Mouse (Mus musculus) kidney, embryonic 15.5 days (tissue): ENCODE measurements around the gene Tmed2. TPM values are rescaled to one million over a fixed set of nuclear protein-coding genes. Genes with fewer than 3 reads are reported as not detected.
A peak's percentile ranks its signal among the peaks of the same experiment; 100 is the strongest.
"Not testable (repeated sequence)": the region's sequence is repeated elsewhere in the genome, so short reads cannot be mapped to it uniquely, and the experiment has no call there.

ENCODE experiments used
- ATAC-seq: fragments of 200-750 bp; cut with Nextera tagmentation; replicated peaks from 2 replicates; pipeline ENCODE4 v1.8.0; 2017; ENCODE audit warnings: moderate TSS enrichment; ENCODE audit not compliant: low FRiP score
- H3K27ac ChIP-seq: fragments of 300-500 bp; sonication (generic); 2 replicates; pipeline ENCODE4 v1.5.1; 2015; ENCODE audit warnings: mild to moderate bottlenecking, inconsistent platforms
- H3K27me3 ChIP-seq: fragments of 300-500 bp; sonication (generic); 2 replicates; pipeline ENCODE4 v1.6.1; 2015; ENCODE audit warnings: inconsistent platforms
- H3K36me3 ChIP-seq: fragments of 300-500 bp; sonication (generic); 2 replicates; pipeline ENCODE4 v1.6.1; 2015; ENCODE audit warnings: inconsistent platforms
- H3K4me1 ChIP-seq: fragments of 300-500 bp; sonication (generic); 2 replicates; pipeline ENCODE4 v1.6.1; 2015; ENCODE audit warnings: inconsistent platforms
- H3K4me2 ChIP-seq: fragments of 300-500 bp; sonication (generic); 2 replicates; pipeline ENCODE4 v1.6.1; 2015; ENCODE audit warnings: moderate library complexity, mild to moderate bottlenecking, inconsistent platforms
- H3K4me3 ChIP-seq: fragments of 300-500 bp; sonication (generic); replicated peaks from 2 replicates; pipeline ENCODE4 v1.5.1; 2015; ENCODE audit warnings: mild to moderate bottlenecking, inconsistent platforms
- H3K9ac ChIP-seq: fragments of 300-500 bp; sonication (generic); 2 replicates; pipeline ENCODE4 v1.6.1; 2015; ENCODE audit warnings: mild to moderate bottlenecking, inconsistent platforms
- H3K9me3 ChIP-seq: fragments of 300-500 bp; sonication (generic); replicated peaks from 2 replicates; pipeline ENCODE4 v1.6.1; 2016; ENCODE audit warnings: inconsistent platforms
- WGBS: fragments of 180-500 bp; shearing (Covaris S2); methylation state at CpG from one replicate; pipeline ENCODE4 v1.1.7; 2015; ENCODE audit warnings: mixed read lengths; 5-methylcytosine and 5-hydroxymethylcytosine counted together
- polyA plus RNA-seq: library from polyadenylated mRNA; unstranded; fragments of >200 nt; fragmentation: Nextera tagmentation; extraction: Ambion mirVana; gene quantifications from 2 replicates; pipeline ENCODE4 v1.2.1, GENCODE M21; 2015

Tmed2 gene
- polyA plus RNA-seq, result 519 and 585 TPM in 2 replicates

GRCm38 (mm10) chr5:124540383-124540786 is at the start of gene Tmed2:
Gene Tmed2 (plus strand): TSS chr5:124540695.
- Histone ChIP-seq H3K4me2 (peak within 1 kb of the TSS; percentile 67), H3K27me3 (no peaks in the 10 kb centered on the region), H3K36me3 (peaks cover 26% of the 10 kb centered on the region), H3K4me3 (peak within 1 kb of the TSS; percentile 98), H3K27ac (peak within 1 kb of the TSS; percentile 89), H3K9ac (peak within 1 kb of the TSS; percentile 84), H3K9me3 (no peaks in the 10 kb centered on the region), H3K4me1 (peaks cover 21% of the 10 kb centered on the region)
- under 1% methylated on average over 35 of the region's 35 CpGs for WGBS
- ATAC-seq, result peak; percentile 95

GRCm38 (mm10) chr5:124491732-124492131 is 48.8 kb upstream of the Tmed2 start:
- Histone ChIP-seq H3K4me2 (no peak overlapping the region), H3K4me1 (no peaks in the 10 kb centered on the region), H3K4me3 (no peak overlapping the region), H3K9ac (no peak overlapping the region), H3K9me3 (no peaks in the 10 kb centered on the region), H3K27ac (0 out of 2 replicates have a peak overlapping the region, but pooled peaks have one; percentile 2), H3K36me3 (peaks cover 78% of the 10 kb centered on the region), H3K27me3 (no peaks in the 10 kb centered on the region)
- WGBS, result 92% methylated on average over 4 of the region's 4 CpGs
- ATAC-seq, result no peak

GRCm38 (mm10) chr5:124492618-124493017 is 47.9 kb upstream of the Tmed2 start:
- H3K4me2 ChIP-seq, result no peak overlapping the region
- no peak overlapping the region for H3K4me3 ChIP-seq
- WGBS, result 87% methylated on average over 4 of the region's 4 CpGs
- H3K36me3 ChIP-seq, result peaks cover 79% of the 10 kb centered on the region
- no peak for ATAC-seq
- no peaks in the 10 kb centered on the region for H3K9me3 ChIP-seq
- H3K27me3 ChIP-seq, result no peaks in the 10 kb centered on the region
- H3K9ac ChIP-seq, result no peak overlapping the region
- H3K27ac ChIP-seq, result no peak overlapping the region
- H3K4me1 ChIP-seq, result no peaks in the 10 kb centered on the region

GRCm38 (mm10) chr5:124493455-124493854 is 47.0 kb upstream of the Tmed2 start:
- no peak overlapping the region for H3K9ac ChIP-seq
- no peak overlapping the region for H3K4me2 ChIP-seq
- no peaks in the 10 kb centered on the region for H3K9me3 ChIP-seq
- H3K27ac ChIP-seq, result no peak overlapping the region
- H3K27me3 ChIP-seq, result no peaks in the 10 kb centered on the region
- peaks cover 88% of the 10 kb centered on the region for H3K36me3 ChIP-seq
- no peaks in the 10 kb centered on the region for H3K4me1 ChIP-seq
- ATAC-seq, result no peak
- 89% methylated on average over 11 of the region's 11 CpGs for WGBS
- no peak overlapping the region for H3K4me3 ChIP-seq

GRCm38 (mm10) chr5:124495547-124495946 is 44.9 kb upstream of the Tmed2 start:
- Histone ChIP-seq H3K9ac (no peak overlapping the region), H3K4me2 (no peak overlapping the region), H3K36me3 (peaks cover 92% of the 10 kb centered on the region), H3K27ac (no peak overlapping the region), H3K27me3 (no peaks in the 10 kb centered on the region), H3K4me3 (no peak overlapping the region), H3K4me1 (peaks cover 5% of the 10 kb centered on the region; the same call in 1 of the 2 replicates), H3K9me3 (no peaks in the 10 kb centered on the region)
- WGBS, result 53% methylated on average over 7 of the region's 7 CpGs
- no peak for ATAC-seq

DNA sequence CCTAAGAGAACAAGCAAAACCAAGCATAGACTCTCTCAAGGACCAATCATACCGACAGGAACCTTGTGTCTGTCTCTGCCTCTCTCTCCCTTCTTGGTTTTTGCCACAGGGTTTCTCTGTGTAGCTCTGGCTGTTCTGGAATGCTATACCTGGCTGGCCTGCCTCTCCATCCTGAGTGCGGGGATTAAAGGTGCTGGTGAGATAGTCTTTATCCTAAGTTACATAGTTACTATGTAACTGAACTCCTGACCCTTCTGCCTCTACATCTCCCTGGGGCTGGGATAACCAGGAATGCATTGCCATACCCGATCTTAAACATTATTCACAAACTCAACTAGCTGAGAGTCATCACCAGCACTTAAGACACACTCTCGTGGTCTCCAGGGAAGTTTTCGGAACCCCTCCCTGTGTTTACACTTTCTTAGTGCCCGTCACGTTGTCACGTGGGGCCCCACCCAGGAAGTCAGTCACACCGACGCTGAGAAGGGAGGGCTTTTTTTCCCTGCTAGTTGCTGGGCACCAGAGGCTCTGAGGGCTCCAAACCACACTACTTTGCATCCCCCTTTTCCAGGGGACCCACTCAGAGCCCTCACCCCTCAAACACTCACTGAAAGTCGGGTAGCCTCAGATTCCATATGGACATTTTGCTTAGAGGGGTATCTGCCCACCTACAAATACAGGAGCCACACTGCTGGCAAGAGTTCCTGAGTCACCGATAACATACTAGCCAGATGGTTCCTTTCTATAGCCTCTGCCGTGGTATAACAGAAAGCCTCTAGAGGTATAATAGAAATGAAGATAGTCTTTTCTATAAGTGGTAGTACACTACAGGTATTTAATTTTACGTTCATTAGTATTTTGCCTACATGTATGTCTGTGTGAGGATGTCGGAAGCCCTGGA is 43.6 kb upstream of the Tmed2 start:
- Histone ChIP-seq H3K9me3 (no peaks in the 10 kb centered on the region), H3K4me3 (no peak overlapping the region), H3K36me3 (peaks cover 92% of the 10 kb centered on the region), H3K27me3 (no peaks in the 10 kb centered on the region), H3K4me1 (peaks cover 5% of the 10 kb centered on the region; the same call in 1 of the 2 replicates), H3K27ac (no peak overlapping the region), H3K9ac (no peak overlapping the region), H3K4me2 (no peak overlapping the region)
- no peak for ATAC-seq
- WGBS, result 73% methylated on average over 15 of the region's 15 CpGs

DNA sequence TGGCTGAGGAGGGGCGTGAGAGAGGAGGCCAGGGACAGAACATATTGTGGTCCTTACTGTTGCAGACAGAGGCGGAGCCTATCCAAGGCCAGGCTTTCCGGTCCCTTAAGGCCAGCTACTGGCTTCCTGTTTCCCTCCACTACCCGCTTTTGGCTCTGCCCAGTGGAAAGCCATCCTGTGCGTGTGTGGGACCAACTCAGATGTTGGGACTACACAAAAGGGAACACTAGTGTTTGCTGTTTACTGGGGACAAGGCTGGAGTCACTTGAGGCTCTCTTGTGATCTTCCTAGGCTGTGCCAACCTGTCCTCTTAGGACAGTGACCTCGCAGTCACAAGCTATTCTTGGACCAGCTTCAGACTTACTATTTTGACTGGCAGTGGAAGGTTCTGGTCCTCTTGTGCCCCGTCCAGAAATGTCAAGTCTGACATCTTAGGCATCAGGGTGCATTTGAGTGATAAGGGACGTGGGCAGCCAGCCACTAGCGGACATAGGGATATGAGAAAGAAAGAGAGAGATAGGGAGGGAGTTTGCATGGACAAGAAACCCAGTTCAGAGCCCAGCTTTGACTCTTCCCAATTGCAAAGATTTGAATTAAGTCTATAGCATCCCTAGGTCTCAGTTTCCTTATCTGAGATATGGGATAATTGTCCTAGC is 42.1 kb upstream of the Tmed2 start:
- ATAC-seq, result no peak
- no peaks in the 10 kb centered on the region for H3K9me3 ChIP-seq
- peak overlapping the region; percentile 67 for H3K27ac ChIP-seq
- peaks cover 92% of the 10 kb centered on the region for H3K36me3 ChIP-seq
- WGBS, result 73% methylated on average over 9 of the region's 9 CpGs
- H3K4me2 ChIP-seq, result no peak overlapping the region
- no peaks in the 10 kb centered on the region for H3K27me3 ChIP-seq
- peaks cover 5% of the 10 kb centered on the region; the same call in 1 of the 2 replicates for H3K4me1 ChIP-seq
- no peak overlapping the region for H3K9ac ChIP-seq
- H3K4me3 ChIP-seq, result no peak overlapping the region

GRCm38 (mm10) chr5:124499001-124499400 is 41.5 kb upstream of the Tmed2 start:
- WGBS, result 64% methylated on average over 5 of the region's 5 CpGs
- no peak overlapping the region for H3K9ac ChIP-seq
- H3K4me1 ChIP-seq, result peaks cover 7% of the 10 kb centered on the region; the same call in 1 of the 2 replicates
- ATAC-seq, result no peak
- no peak overlapping the region for H3K4me3 ChIP-seq
- no peak overlapping the region for H3K4me2 ChIP-seq
- no peaks in the 10 kb centered on the region for H3K9me3 ChIP-seq
- H3K36me3 ChIP-seq, result peaks cover 89% of the 10 kb centered on the region
- H3K27ac ChIP-seq, result no peak overlapping the region
- no peaks in the 10 kb centered on the region for H3K27me3 ChIP-seq

DNA sequence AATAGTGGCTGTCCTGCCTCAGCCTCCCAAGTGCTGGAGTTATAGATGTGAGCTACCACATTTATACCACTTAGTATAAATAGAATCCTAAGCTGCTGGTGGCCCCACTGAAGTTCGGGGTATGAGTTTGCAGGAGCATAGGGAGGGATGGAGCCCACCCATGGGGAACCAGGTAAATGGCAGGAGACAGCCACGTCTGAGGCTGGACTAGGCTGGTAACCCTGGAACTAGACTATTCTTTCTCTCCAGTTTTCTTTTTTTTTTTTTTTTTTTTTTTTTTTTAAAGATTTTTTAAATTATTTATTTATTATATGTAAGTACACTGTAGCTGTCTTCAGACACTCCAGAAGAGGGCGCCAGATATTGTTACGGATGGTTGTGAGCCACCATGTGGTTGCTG is 40.5 kb upstream of the Tmed2 start:
- not testable (repeated sequence) for H3K9me3 ChIP-seq, H3K4me2 ChIP-seq, H3K4me3 ChIP-seq, H3K9ac ChIP-seq, H3K4me1 ChIP-seq, H3K27ac ChIP-seq, ATAC-seq, H3K27me3 ChIP-seq
- 84% methylated on average over 4 of the region's 4 CpGs for WGBS
- H3K36me3 ChIP-seq, result peaks cover 84% of the 10 kb centered on the region

DNA sequence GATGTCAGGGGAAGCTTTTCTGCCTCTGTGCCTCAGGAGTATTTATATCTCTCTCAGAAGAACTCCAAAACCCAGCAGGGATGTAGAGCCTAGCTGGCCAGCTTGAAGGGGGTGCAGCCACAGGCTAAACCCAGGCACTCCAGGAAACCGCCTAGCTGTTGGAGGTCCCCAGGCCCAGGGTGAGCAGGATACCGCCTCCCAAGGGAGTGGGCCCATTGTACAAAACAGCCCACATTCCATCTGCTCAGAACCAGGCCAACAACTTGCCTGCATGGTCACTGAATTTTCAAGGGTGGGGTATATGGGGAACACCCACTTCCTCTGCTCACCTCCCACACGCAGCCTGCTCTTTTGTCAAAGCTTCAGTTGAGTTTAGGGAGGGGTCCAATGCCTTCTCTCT is 39.9 kb upstream of the Tmed2 start:
- no peaks in the 10 kb centered on the region for H3K27me3 ChIP-seq
- H3K9ac ChIP-seq, result no peak overlapping the region
- H3K27ac ChIP-seq, result no peak overlapping the region
- H3K9me3 ChIP-seq, result no peaks in the 10 kb centered on the region
- ATAC-seq, result no peak
- H3K36me3 ChIP-seq, result peaks cover 83% of the 10 kb centered on the region
- 90% methylated on average over 3 of the region's 3 CpGs for WGBS
- H3K4me1 ChIP-seq, result peaks cover 7% of the 10 kb centered on the region; the same call in 1 of the 2 replicates
- H3K4me3 ChIP-seq, result no peak overlapping the region
- H3K4me2 ChIP-seq, result no peak overlapping the region

- no peak for ATAC-seq
- 84% methylated on average over 10 of the region's 10 CpGs for WGBS
- Histone ChIP-seq H3K4me2 (no peak overlapping the region), H3K36me3 (peaks cover 75% of the 10 kb centered on the region), H3K9me3 (no peaks in the 10 kb centered on the region), H3K4me1 (peaks cover 8% of the 10 kb centered on the region), H3K4me3 (no peak overlapping the region), H3K9ac (no peak overlapping the region), H3K27me3 (no peaks in the 10 kb centered on the region), H3K27ac (no peak overlapping the region)
These were observed 39.0 kb upstream of the Tmed2 start for GRCm38 (mm10) chr5:124501541-124501940.

- WGBS, result 58% methylated on average over 14 of the region's 14 CpGs
- Histone ChIP-seq H3K4me3 (no peak overlapping the region), H3K27ac (no peak overlapping the region), H3K36me3 (peaks cover 65% of the 10 kb centered on the region), H3K4me2 (no peak overlapping the region), H3K27me3 (no peaks in the 10 kb centered on the region), H3K9me3 (no peaks in the 10 kb centered on the region), H3K4me1 (peaks cover 26% of the 10 kb centered on the region), H3K9ac (no peak overlapping the region)
- no peak for ATAC-seq
These were observed 36.8 kb upstream of the Tmed2 start for GRCm38 (mm10) chr5:124503742-124504141.
